Mouse (Mus musculus) midbrain, embryonic 14.5 days (tissue): Measurements from ENCODE around the gene Cx3cr1. TPM values are rescaled to one million over a fixed set of nuclear protein-coding genes. Genes with fewer than 3 reads are reported as not detected.

Experiments
- ATAC-seq: fragments of 200-750 bp; cut with Nextera tagmentation; 2 replicates; pipeline ENCODE4 v1.8.0; 2017; ENCODE audit warnings: moderate number of reproducible peaks, moderate library complexity; ENCODE audit not compliant: low FRiP score, low TSS enrichment
- DNase-seq: peaks from one replicate; pipeline ENCODE4 v3.0.0-alpha.2; 2015
- H3K27ac ChIP-seq: fragments of 300-500 bp; sonication (generic); replicated peaks from 2 replicates; pipeline ENCODE4 v1.5.1; 2014; ENCODE audit warnings: mild to moderate bottlenecking, low read depth, low read length, moderate library complexity
- H3K27me3 ChIP-seq: fragments of 300-500 bp; sonication (generic); 2 replicates; pipeline ENCODE4 v1.6.1; 2014; ENCODE audit warnings: low read length, control low read depth, mixed read lengths; ENCODE audit not compliant: control insufficient read depth, insufficient read depth
- H3K36me3 ChIP-seq: fragments of 300-500 bp; sonication (generic); 2 replicates; pipeline ENCODE4 v1.6.1; 2014; ENCODE audit warnings: low read length, control low read depth; ENCODE audit not compliant: control insufficient read depth, insufficient read depth
- H3K4me1 ChIP-seq: fragments of 300-500 bp; sonication (generic); 2 replicates; pipeline ENCODE4 v1.6.1; 2014; ENCODE audit warnings: mild to moderate bottlenecking, antibody characterized with exemption, low read length, control low read depth; ENCODE audit not compliant: control insufficient read depth, insufficient read depth
- H3K4me2 ChIP-seq: fragments of 300-500 bp; sonication (generic); 2 replicates; pipeline ENCODE4 v1.6.1; 2014; ENCODE audit warnings: mild to moderate bottlenecking, low read length, moderate library complexity
- H3K4me3 ChIP-seq: fragments of 300-500 bp; sonication (generic); replicated peaks from 2 replicates; pipeline ENCODE4 v1.5.1; 2014; ENCODE audit warnings: low read depth, low read length
- H3K9ac ChIP-seq: fragments of 300-500 bp; sonication (generic); replicated peaks from 2 replicates; pipeline ENCODE4 v1.6.1; 2014; ENCODE audit warnings: mild to moderate bottlenecking, low read length, moderate library complexity
- H3K9me3 ChIP-seq: fragments of 300-500 bp; sonication (generic); 2 replicates; pipeline ENCODE4 v1.6.1; 2016; ENCODE audit warnings: low read length, control low read depth, mixed read lengths; ENCODE audit not compliant: control insufficient read depth
- WGBS: fragments of 180-500 bp; shearing (Covaris S2); extraction: QIAGEN DNeasy Blood & Tissue Kit; methylation state at CpG from one replicate; pipeline ENCODE4 v1.1.7; 2014; 5-methylcytosine and 5-hydroxymethylcytosine counted together
- polyA plus RNA-seq: library from polyadenylated mRNA; unstranded; fragments of >200 nt; fragmentation: Nextera tagmentation; extraction: Ambion mirVana; gene quantifications from 2 replicates; pipeline ENCODE4 v1.2.1, GENCODE M21; 2014

Cx3cr1 gene
- polyA plus RNA-seq, 1 experiment from 2014 or later, result 5.0 TPM

DNA sequence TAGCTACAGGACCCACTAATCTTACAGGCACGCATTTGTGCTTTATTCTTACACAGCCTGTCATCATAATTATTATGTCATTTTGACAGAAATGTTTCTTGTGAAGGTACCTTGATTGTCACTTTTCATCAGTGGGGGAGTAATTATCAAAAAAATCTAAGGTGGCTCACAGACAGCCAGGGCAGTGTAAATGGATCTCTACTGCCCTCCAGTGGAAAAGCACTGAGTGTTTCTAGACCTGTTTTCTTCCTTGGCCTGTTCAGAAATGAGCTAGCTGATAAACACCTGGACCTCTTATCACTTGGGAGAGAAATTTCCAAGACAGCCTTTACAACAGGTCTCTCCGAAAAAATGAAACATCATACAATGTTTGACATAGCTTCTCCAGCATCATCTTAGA is 179.0 kb downstream of the Cx3cr1 start:
- H3K4me2 ChIP-seq, result no peak overlapping the region
- WGBS, result 47% methylated on average over 2 of the region's 2 CpGs
- H3K9me3 ChIP-seq, result no peaks in the 10 kb centered on the region
- no peak overlapping the region for H3K27ac ChIP-seq
- H3K4me3 ChIP-seq, result no peak overlapping the region
- no peaks in the 10 kb centered on the region for H3K27me3 ChIP-seq
- no peaks in the 10 kb centered on the region for H3K36me3 ChIP-seq
- H3K9ac ChIP-seq, result no peak overlapping the region
- H3K4me1 ChIP-seq, result peaks cover 8% of the 10 kb centered on the region
- ATAC-seq (no peak), DNase-seq (peak; percentile 78)

DNA sequence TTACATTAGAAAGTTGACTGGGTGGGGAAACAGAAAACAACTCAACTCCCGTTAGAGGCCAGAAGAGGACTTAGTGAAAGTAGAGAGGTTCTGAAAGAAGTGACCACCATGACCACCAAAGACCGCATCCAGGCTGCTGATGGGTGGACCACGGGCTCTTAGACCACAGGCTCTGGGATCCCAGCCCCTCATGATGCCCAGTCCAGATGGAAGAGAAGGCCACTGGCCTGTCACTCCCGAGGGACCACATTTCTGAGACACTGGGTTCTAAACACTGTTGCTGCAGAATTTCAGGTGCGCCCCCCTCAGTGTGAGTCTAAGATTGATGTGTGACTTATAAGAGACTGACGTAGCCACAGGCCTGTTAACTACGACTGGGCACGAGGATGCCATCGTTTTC is 180.2 kb downstream of the Cx3cr1 start:
- no peak overlapping the region for H3K4me2 ChIP-seq
- ATAC-seq (no peak), DNase-seq (no peak)
- H3K27me3 ChIP-seq, result no peaks in the 10 kb centered on the region
- no peaks in the 10 kb centered on the region for H3K9me3 ChIP-seq
- no peaks in the 10 kb centered on the region for H3K36me3 ChIP-seq
- peaks cover 3% of the 10 kb centered on the region; the same call in 1 of the 2 replicates for H3K4me1 ChIP-seq
- H3K9ac ChIP-seq, result no peak overlapping the region
- H3K4me3 ChIP-seq, result no peak overlapping the region
- peak overlapping the region; percentile 66 for H3K27ac ChIP-seq
- 65% methylated on average over 9 of the region's 9 CpGs for WGBS

DNA sequence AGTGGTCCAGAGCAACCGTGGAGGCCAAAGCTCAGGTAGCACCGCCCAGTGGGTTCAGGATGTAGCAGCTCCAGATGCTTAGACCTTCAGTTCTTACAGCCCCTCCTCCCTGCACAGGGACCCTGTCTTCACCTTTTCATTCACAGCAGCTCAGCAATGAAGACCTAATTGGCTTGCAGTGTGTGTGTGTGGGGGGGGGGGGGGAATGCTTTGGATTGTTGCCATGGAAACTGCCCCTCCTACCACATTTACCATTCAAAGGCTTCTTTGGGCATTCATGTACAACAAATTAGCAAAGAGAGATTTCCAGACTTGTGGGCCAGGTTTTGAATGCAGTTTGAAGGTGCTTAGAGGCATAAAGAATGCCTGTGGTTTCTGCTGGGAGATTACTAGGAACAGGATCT is 180.8 kb downstream of the Cx3cr1 start:
- Histone ChIP-seq H3K9ac (no peak overlapping the region), H3K4me1 (peaks cover 3% of the 10 kb centered on the region; the same call in 1 of the 2 replicates), H3K4me3 (no peak overlapping the region), H3K27ac (peak overlapping the region; percentile 66), H3K4me2 (no peak overlapping the region), H3K27me3 (0 out of 2 replicates have a peak, but pooled peaks cover 4% of the 10 kb centered on the region), H3K36me3 (no peaks in the 10 kb centered on the region), H3K9me3 (no peaks in the 10 kb centered on the region)
- peak; percentile 75 for DNase-seq
- no peak; the same call in 1 of the 2 replicates for ATAC-seq
- WGBS, result 3% methylated on average over 2 of the region's 2 CpGs

DNA sequence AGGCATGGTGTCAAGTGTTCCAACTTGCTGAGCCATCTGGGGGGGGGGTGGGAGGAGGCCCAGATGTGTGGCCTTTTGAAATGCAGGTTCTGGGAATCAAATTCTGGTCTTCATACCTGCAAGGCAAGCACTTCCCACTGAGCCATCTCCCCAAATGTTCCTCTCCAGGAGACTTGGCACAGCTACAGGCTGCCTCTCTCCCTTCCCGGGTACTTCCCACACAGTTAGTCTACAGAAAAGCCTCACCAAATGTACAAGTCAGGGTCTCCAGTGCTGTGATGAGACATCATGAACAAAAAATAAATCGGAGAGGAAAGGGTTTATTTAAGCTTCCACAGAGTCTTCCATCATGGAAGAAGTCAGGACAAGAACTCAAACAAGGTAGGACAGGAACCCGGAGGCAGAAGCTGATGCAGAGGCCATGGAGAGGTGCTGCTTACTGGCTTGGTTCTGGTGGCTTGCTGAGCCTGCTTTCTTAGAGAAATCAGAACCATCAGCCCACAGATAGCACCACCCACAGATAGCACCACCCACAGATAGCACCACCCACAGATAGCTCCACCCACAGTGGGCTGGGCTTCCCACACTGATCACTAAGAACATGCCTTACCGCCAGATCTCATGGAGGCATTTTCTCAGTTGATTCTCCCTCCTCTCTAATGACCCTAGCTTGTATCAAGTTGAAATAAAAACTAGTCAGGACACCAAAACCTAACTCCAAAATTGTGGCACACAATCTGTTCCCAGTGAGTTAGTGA is 182.4 kb downstream of the Cx3cr1 start:
- Histone ChIP-seq H3K4me3 (no peak overlapping the region), H3K9ac (no peak overlapping the region), H3K27ac (no peak overlapping the region), H3K4me1 (peaks cover 3% of the 10 kb centered on the region; the same call in 1 of the 2 replicates), H3K27me3 (0 out of 2 replicates have a peak, but pooled peaks cover 4% of the 10 kb centered on the region), H3K36me3 (no peaks in the 10 kb centered on the region), H3K9me3 (no peaks in the 10 kb centered on the region), H3K4me2 (no peak overlapping the region)
- ATAC-seq, result no peak
- no peak for DNase-seq
- 78% methylated on average over 4 of the region's 4 CpGs for WGBS

DNA sequence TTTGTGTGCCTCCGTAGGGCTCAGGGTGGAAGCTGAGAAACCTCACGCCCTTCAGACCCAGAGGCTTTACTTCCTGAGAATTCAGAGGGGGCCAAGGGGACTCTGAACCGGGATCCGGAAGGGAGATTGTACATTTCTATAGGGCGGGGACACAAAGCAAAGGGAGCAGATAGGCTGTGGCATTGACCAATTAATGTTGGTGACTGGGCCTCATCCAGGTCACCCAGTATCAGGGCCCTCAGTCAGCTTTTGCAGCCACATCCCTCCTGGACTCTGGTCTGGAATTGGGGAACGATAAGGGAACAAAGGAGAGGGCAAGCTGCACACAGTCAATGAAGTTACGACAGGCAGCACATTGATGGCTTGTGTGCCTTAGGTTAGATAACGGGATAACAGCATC is 215.5 kb downstream of the Cx3cr1 start:
- no peak overlapping the region for H3K4me3 ChIP-seq
- no peaks in the 10 kb centered on the region for H3K9me3 ChIP-seq
- no peak overlapping the region for H3K27ac ChIP-seq
- H3K4me1 ChIP-seq, result peaks cover 4% of the 10 kb centered on the region; the same call in 1 of the 2 replicates
- no peaks in the 10 kb centered on the region for H3K36me3 ChIP-seq
- DNase-seq (no peak), ATAC-seq (no peak)
- no peak overlapping the region for H3K4me2 ChIP-seq
- H3K27me3 ChIP-seq, result no peaks in the 10 kb centered on the region
- H3K9ac ChIP-seq, result no peak overlapping the region
- WGBS, result 74% methylated on average over 8 of the region's 8 CpGs

DNA sequence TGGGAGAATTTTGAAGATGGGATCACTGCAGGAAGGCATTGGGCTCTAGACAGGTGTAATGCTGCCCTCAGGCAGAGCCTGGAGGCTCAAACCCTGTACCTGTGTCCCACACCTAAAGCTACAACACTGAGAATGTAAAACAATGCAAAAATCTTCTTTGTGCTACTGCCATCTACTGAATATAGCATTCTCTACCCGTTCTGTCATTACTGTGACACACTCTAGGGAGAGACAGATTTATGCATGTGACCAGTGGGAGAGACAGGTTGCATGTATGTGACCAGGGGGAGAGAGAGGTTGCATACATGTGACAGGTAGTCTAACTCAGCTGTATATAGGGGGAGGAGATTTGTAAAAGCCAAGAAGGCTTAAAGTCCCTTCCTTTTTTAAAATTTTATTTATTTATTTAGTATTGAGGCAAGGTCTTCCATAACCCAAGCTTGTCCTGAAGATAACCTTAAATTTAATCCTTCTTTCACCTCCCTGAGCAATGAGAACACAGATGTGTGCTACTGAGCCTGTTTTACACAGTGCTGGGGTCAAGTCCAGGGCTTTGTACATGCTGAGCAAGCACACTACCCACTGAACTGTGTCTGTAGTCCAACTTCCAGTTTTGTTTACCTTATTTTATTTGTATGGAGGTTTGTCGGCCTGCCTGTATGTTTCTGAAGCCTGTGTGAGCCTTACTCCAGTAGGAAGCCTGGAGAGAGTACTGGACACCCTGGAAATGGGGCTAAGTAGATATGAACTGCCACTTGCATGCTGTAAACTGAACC is 216.4 kb downstream of the Cx3cr1 start:
- Histone ChIP-seq H3K4me1 (peaks cover 4% of the 10 kb centered on the region; the same call in 1 of the 2 replicates), H3K9ac (no peak overlapping the region), H3K27ac (peak overlapping the region; percentile 43; the same call in 1 of the 2 replicates), H3K4me3 (no peak overlapping the region), H3K36me3 (no peaks in the 10 kb centered on the region), H3K4me2 (no peak overlapping the region), H3K9me3 (no peaks in the 10 kb centered on the region), H3K27me3 (no peaks in the 10 kb centered on the region)
- no peak for ATAC-seq
- WGBS, result 68% methylated on average over 2 of the region's 2 CpGs
- no peak for DNase-seq

DNA sequence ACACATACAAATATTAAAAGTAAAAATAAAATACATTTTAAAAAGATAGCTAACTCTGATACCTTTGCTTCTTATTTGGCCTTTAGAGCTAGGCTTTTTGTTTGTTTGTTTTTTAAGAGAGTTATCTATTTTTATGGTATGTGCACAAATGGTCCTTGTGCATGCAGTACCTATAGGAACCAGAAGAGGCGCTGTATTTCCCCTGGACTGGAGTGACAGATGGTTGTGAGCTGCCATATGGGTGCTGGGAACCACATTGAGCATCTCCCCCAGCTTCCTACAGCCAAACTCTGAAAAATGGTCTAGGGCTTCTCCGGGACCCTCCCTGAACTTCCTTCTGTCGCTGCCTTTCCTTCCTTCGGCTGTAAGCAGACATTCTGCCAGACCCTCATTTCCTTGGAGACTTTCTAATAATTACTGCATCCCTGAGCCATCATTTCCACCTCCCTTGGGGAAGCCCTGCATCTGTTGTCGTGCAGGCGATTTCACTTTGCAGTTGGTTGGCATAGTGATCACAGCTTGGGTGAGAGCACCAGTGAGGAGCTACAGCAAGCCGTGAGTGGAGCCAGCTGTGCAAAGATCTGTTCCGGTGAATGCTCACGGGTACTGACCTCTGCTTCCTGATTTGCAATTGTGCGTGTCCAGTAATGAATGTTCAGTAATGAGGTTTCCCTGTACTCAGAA is 217.2 kb downstream of the Cx3cr1 start:
- no peaks in the 10 kb centered on the region for H3K36me3 ChIP-seq
- no peak overlapping the region for H3K4me2 ChIP-seq
- H3K9me3 ChIP-seq, result no peaks in the 10 kb centered on the region
- H3K9ac ChIP-seq, result no peak overlapping the region
- 47% methylated on average over 10 of the region's 10 CpGs for WGBS
- H3K27me3 ChIP-seq, result no peaks in the 10 kb centered on the region
- peaks cover 4% of the 10 kb centered on the region; the same call in 1 of the 2 replicates for H3K4me1 ChIP-seq
- no peak for ATAC-seq
- H3K27ac ChIP-seq, result peak overlapping the region; percentile 43; the same call in 1 of the 2 replicates
- DNase-seq, result peak; percentile 59
- H3K4me3 ChIP-seq, result no peak overlapping the region
